Comparison of ENCODE assay signal across 8 mouse cellular contexts in genomic region chr7:24885468-24886307, GRCm38 (mm10). TPM values are rescaled to one million over a fixed set of nuclear protein-coding genes. Genes with fewer than 3 reads are reported as not detected.
DNase-seq lines count a peak whose midpoint lies in the region; ATAC-seq and TF ChIP-seq lines count a peak whose summit lies in the region.

No protein-coding gene starts in this region.

- H3K4me3 ChIP-seq in heart, embryonic 13.5 days: peak overlapping the region; percentile 99
- H3K4me3 ChIP-seq in ES-E14 (ENCODE audit: insufficient read depth in 1 of 2, low read depth in 1 of 2, low read length in 2 of 2, poor library complexity in 1 of 2, severe bottlenecking in 1 of 2): peak overlapping the region; percentile 70 to 98
- H3K4me3 ChIP-seq in heart, embryonic 16.5 days (ENCODE audit: low read length): peak overlapping the region; percentile 95
- peak overlapping the region; percentile 99 for H3K4me3 ChIP-seq in midbrain, embryonic 10.5 days

- 40% methylated on average over 12 of the region's 12 CpGs for WGBS in heart, embryonic 13.5 days
- 33% methylated on average over 12 of the region's 12 CpGs for WGBS in heart, embryonic 16.5 days
- WGBS in midbrain, embryonic 10.5 days: 50% methylated on average over 12 of the region's 12 CpGs

- DNase-seq in heart, adult 18-20 months: no peak
- DNase-seq in ES-E14 (ENCODE audit: low read depth, low spot score): no peak
- DNase-seq in midbrain, embryonic 10.5 days (ENCODE audit: low spot score): no peak
- no peak for DNase-seq in urinary bladder, postnatal 4 days (ENCODE audit: low spot score in 2 of 2)
- no peak for DNase-seq in layer of hippocampus, adult 8-10 months (ENCODE audit: low spot score in 2 of 2)
- no peak for DNase-seq in right cerebral cortex, postnatal 25 days

- peak overlapping the region; percentile 92; the same call in 1 of the 2 replicates for H3K27ac ChIP-seq in heart, embryonic 13.5 days (replicated peaks)
- H3K27ac ChIP-seq in ES-E14 (ENCODE audit: insufficient read depth, low read depth, low read length, poor library complexity, severe bottlenecking): peak overlapping the region; percentile 94
- H3K27ac ChIP-seq in heart, embryonic 16.5 days (ENCODE audit: low read length): no peak overlapping the region; the same call in 1 of the 2 replicates
- peak overlapping the region; percentile 100 for H3K27ac ChIP-seq in midbrain, embryonic 10.5 days (replicated peaks)

- in situ Hi-C loops in ES-E14 (cut with MboI; ENCODE audit: low sequenced_read_pairs in 2 of 2, unreplicated experiment in 2 of 2): no loop called here

- no peaks in the 10 kb centered on the region; the same call in 1 of the 2 replicates for H3K27me3 ChIP-seq in heart, embryonic 13.5 days (replicated peaks)
- no peaks in the 10 kb centered on the region for H3K27me3 ChIP-seq in heart, embryonic 16.5 days (ENCODE audit: control insufficient read depth, insufficient read depth, low read length)
- H3K27me3 ChIP-seq in midbrain, embryonic 10.5 days (ENCODE audit: low read depth, poor library complexity, severe bottlenecking): no peaks in the 10 kb centered on the region

- peaks cover 27% of the 10 kb centered on the region for H3K4me1 ChIP-seq in heart, embryonic 13.5 days
- peaks cover 0 to 20% of the 10 kb centered on the region in 2 experiments; a peak in 1 of 4 replicates for H3K4me1 ChIP-seq in ES-E14 (ENCODE audit: control insufficient read depth in 2 of 2, insufficient read depth in 2 of 2, low read length in 2 of 2, poor library complexity in 1 of 2)
- H3K4me1 ChIP-seq in heart, embryonic 16.5 days (ENCODE audit: control insufficient read depth, insufficient read depth, low read length): peaks cover 21% of the 10 kb centered on the region
- H3K4me1 ChIP-seq in midbrain, embryonic 10.5 days: peaks cover 39% of the 10 kb centered on the region

- no peaks in the 10 kb centered on the region for H3K9me3 ChIP-seq in heart, embryonic 13.5 days
- no peaks in the 10 kb centered on the region for H3K9me3 ChIP-seq in ES-E14 (ENCODE audit: control insufficient read depth, insufficient read depth, low read depth, low read length)
- H3K9me3 ChIP-seq in heart, embryonic 16.5 days (replicated peaks; ENCODE audit: control insufficient read depth, low read length): no peaks in the 10 kb centered on the region
- H3K9me3 ChIP-seq in midbrain, embryonic 10.5 days (replicated peaks): no peaks in the 10 kb centered on the region

- H3K9ac ChIP-seq in heart, embryonic 13.5 days: peak overlapping the region; percentile 100
- peak overlapping the region; percentile 100 for H3K9ac ChIP-seq in ES-E14 (ENCODE audit: insufficient read depth, low read depth, low read length, poor library complexity, severe bottlenecking)
- H3K9ac ChIP-seq in heart, embryonic 16.5 days (ENCODE audit: low read length): peak overlapping the region; percentile 100

- no peak for ATAC-seq in heart, embryonic 13.5 days (ENCODE audit: extremely low read depth, insufficient number of reproducible peaks, low FRiP score, low TSS enrichment)
- ATAC-seq in heart, embryonic 16.5 days (replicated peaks; ENCODE audit: extremely low read depth, insufficient read depth, low FRiP score): no peak

- H3K36me3 ChIP-seq in heart, embryonic 13.5 days: peaks cover 52% of the 10 kb centered on the region
- H3K36me3 ChIP-seq in ES-E14 (ENCODE audit: control insufficient read depth, insufficient read depth, low read length, poor library complexity, severe bottlenecking): peaks cover 57% of the 10 kb centered on the region
- H3K36me3 ChIP-seq in heart, embryonic 16.5 days (ENCODE audit: control insufficient read depth, insufficient read depth): peaks cover 36% of the 10 kb centered on the region
- peaks cover 55% of the 10 kb centered on the region for H3K36me3 ChIP-seq in midbrain, embryonic 10.5 days

- peak overlapping the region; percentile 89 for H3K4me2 ChIP-seq in heart, embryonic 13.5 days
- peak overlapping the region; percentile 85 for H3K4me2 ChIP-seq in heart, embryonic 16.5 days (ENCODE audit: low read depth, low read length)

TF ChIP-seq in ES-E14, 5 proteins besides CTCF, POLR2A, EP300 and RAD21:
- TF ChIP-seq MAFK (IDR thresholded peaks at IDR 0.05; ENCODE audit: insufficient read depth, low read depth, low read length) (no peak), ZNF384 (IDR thresholded peaks at IDR 0.05; ENCODE audit: low read depth, low read length) (no peak), HCFC1 (IDR thresholded peaks at IDR 0.05; ENCODE audit: borderline replicate concordance, insufficient read depth, low read length) (no peak), ZC3H11A (IDR thresholded peaks at IDR 0.05; ENCODE audit: borderline replicate concordance, low read depth, low read length) (no peak), CHD2 (IDR thresholded peaks at IDR 0.05; ENCODE audit: low read depth, low read length) (no peak)

RNA-seq across cellular contexts. Expression of gene Rps19, which starts 1.5 kb away (rescaled TPM):
- polyA plus RNA-seq in heart, embryonic 13.5 days (2015; fragmentation: Nextera tagmentation; extraction: Ambion mirVana): 1,220 and 1,401 TPM in 2 replicates
- total RNA-seq in heart, adult 18-20 months (2021): 100 to 1,000 TPM; 548 to 623 TPM
- 2,686 and 2,786 TPM in 2 replicates for total RNA-seq in ES-E14 (2012; rRNA removed)
- 1,139 and 1,152 TPM in 2 replicates for polyA plus RNA-seq in heart, embryonic 16.5 days (2015; fragmentation: Nextera tagmentation; extraction: Ambion mirVana)
- polyA plus RNA-seq in midbrain, embryonic 10.5 days (2016; fragmentation: Nextera tagmentation; extraction: Ambion mirVana): 1,942 and 2,205 TPM in 2 replicates
- total RNA-seq in layer of hippocampus, adult 8-10 months (2022): 100 to 1,000 TPM; 518 to 648 (median 579) TPM

RNA-seq across cellular contexts. Expression of gene Cd79a, which starts 11.5 kb away (rescaled TPM):
- 0.25 and 0.39 TPM in 2 replicates for polyA plus RNA-seq in heart, embryonic 13.5 days (2015; fragmentation: Nextera tagmentation; extraction: Ambion mirVana)
- total RNA-seq in heart, adult 18-20 months (2021): 10 to 100 TPM in 1 of 2 experiments, 1 to 10 TPM in 1; 1.3 to 12.7 TPM
- total RNA-seq in ES-E14 (2012; rRNA removed): 1.3 and 1.5 TPM in 2 replicates
- 0.36 and 0.38 TPM in 2 replicates for polyA plus RNA-seq in heart, embryonic 16.5 days (2015; fragmentation: Nextera tagmentation; extraction: Ambion mirVana)
- 0.15 and 0.23 TPM in 2 replicates for polyA plus RNA-seq in midbrain, embryonic 10.5 days (2016; fragmentation: Nextera tagmentation; extraction: Ambion mirVana)
- under 1 TPM in 2 of 4 experiments, not detected in 2; 0.30 to 0.58 TPM for total RNA-seq in layer of hippocampus, adult 8-10 months (2022)

RNA-seq across cellular contexts. Expression of gene Dmrtc2, which starts 15.8 kb away (rescaled TPM):
- polyA plus RNA-seq in heart, embryonic 13.5 days (2015; fragmentation: Nextera tagmentation; extraction: Ambion mirVana): 0.08 TPM in 1 of 2 replicates, not detected in the other
- not detected for total RNA-seq in heart, adult 18-20 months (2021)
- 0.53 and 0.54 TPM in 2 replicates for total RNA-seq in ES-E14 (2012; rRNA removed)
- not detected in 2 replicates for polyA plus RNA-seq in heart, embryonic 16.5 days (2015; fragmentation: Nextera tagmentation; extraction: Ambion mirVana)
- 0.14 TPM in 1 of 2 replicates, not detected in the other for polyA plus RNA-seq in midbrain, embryonic 10.5 days (2016; fragmentation: Nextera tagmentation; extraction: Ambion mirVana)
- not detected for total RNA-seq in layer of hippocampus, adult 8-10 months (2022)

RNA-seq across cellular contexts. Expression of gene Lypd4, which starts 15.9 kb away (rescaled TPM):
- not detected in 2 replicates for polyA plus RNA-seq in heart, embryonic 13.5 days (2015; fragmentation: Nextera tagmentation; extraction: Ambion mirVana)
- total RNA-seq in heart, adult 18-20 months (2021): not detected
- 0.18 TPM in 1 of 2 replicates, not detected in the other for total RNA-seq in ES-E14 (2012; rRNA removed)
- polyA plus RNA-seq in heart, embryonic 16.5 days (2015; fragmentation: Nextera tagmentation; extraction: Ambion mirVana): not detected in 2 replicates
- polyA plus RNA-seq in midbrain, embryonic 10.5 days (2016; fragmentation: Nextera tagmentation; extraction: Ambion mirVana): not detected in 2 replicates
- total RNA-seq in layer of hippocampus, adult 8-10 months (2022): not detected

RNA-seq across cellular contexts. Expression of gene Arhgef1, which starts 17.0 kb away (rescaled TPM):
- polyA plus RNA-seq in heart, embryonic 13.5 days (2015; fragmentation: Nextera tagmentation; extraction: Ambion mirVana): 59.0 and 64.0 TPM in 2 replicates
- 10 to 100 TPM; 31.5 to 47.6 TPM for total RNA-seq in heart, adult 18-20 months (2021)
- 32.1 and 40.0 TPM in 2 replicates for total RNA-seq in ES-E14 (2012; rRNA removed)
- polyA plus RNA-seq in heart, embryonic 16.5 days (2015; fragmentation: Nextera tagmentation; extraction: Ambion mirVana): 75.4 and 80.9 TPM in 2 replicates
- polyA plus RNA-seq in midbrain, embryonic 10.5 days (2016; fragmentation: Nextera tagmentation; extraction: Ambion mirVana): 60.4 and 62.5 TPM in 2 replicates
- total RNA-seq in layer of hippocampus, adult 8-10 months (2022): 100 to 1,000 TPM in 1 of 4 experiments, 10 to 100 TPM in 3; 94.8 to 111 (median 99.3) TPM
